Mouse (Mus musculus) midbrain, embryonic 11.5 days (tissue): ENCODE results near the gene Ccdc33. TPM values are rescaled to one million over a fixed set of nuclear protein-coding genes. Genes with fewer than 3 reads are reported as not detected.

ENCODE experiments used
- ATAC-seq: fragments of 200-750 bp; cut with Nextera tagmentation; 2 replicates; pipeline ENCODE4 v1.8.0; 2017; ENCODE audit warnings: moderate TSS enrichment, moderate library complexity; ENCODE audit not compliant: low FRiP score
- DNase-seq: peaks from one replicate; pipeline ENCODE4 v3.0.0; 2015; ENCODE audit warnings: low spot score; ENCODE audit errors: missing footprints
- H3K27ac ChIP-seq: fragments of 300-500 bp; sonication (generic); 2 replicates; pipeline ENCODE4 v1.5.1; 2014; ENCODE audit warnings: low read depth, low read length
- H3K27me3 ChIP-seq: fragments of 300-500 bp; sonication (generic); 2 replicates; pipeline ENCODE4 v1.6.1; 2014; ENCODE audit warnings: mild to moderate bottlenecking, low read length, moderate library complexity, mixed read lengths; ENCODE audit not compliant: control insufficient read depth, insufficient read depth
- H3K36me3 ChIP-seq: fragments of 300-500 bp; sonication (generic); 2 replicates; pipeline ENCODE4 v1.6.1; 2014; ENCODE audit warnings: mild to moderate bottlenecking, low read length, moderate library complexity, mixed read lengths; ENCODE audit not compliant: control insufficient read depth, insufficient read depth
- H3K4me1 ChIP-seq: fragments of 300-500 bp; sonication (generic); 2 replicates; pipeline ENCODE4 v1.6.1; 2014; ENCODE audit warnings: low read length; ENCODE audit not compliant: control insufficient read depth, insufficient read depth
- H3K4me2 ChIP-seq: fragments of 300-500 bp; sonication (generic); 2 replicates; pipeline ENCODE4 v1.6.1; 2014; ENCODE audit warnings: mild to moderate bottlenecking, moderate library complexity
- H3K4me3 ChIP-seq: fragments of 300-500 bp; sonication (generic); 2 replicates; pipeline ENCODE4 v1.5.1; 2014; ENCODE audit warnings: low read depth, low read length
- H3K9ac ChIP-seq: fragments of 300-500 bp; sonication (generic); 2 replicates; pipeline ENCODE4 v1.6.1; 2014; ENCODE audit warnings: low read length
- H3K9me3 ChIP-seq: fragments of 300-500 bp; sonication (generic); 2 replicates; pipeline ENCODE4 v1.6.1; 2016; ENCODE audit warnings: low read length; ENCODE audit not compliant: control insufficient read depth
- WGBS: fragments of 180-500 bp; shearing (Covaris S2); extraction: QIAGEN DNeasy Blood & Tissue Kit; methylation state at CpG from one replicate; pipeline ENCODE4 v1.1.7; 2014; 5-methylcytosine and 5-hydroxymethylcytosine counted together
- polyA plus RNA-seq: library from polyadenylated mRNA; unstranded; fragments of >200 nt; fragmentation: Nextera tagmentation; extraction: Ambion mirVana; gene quantifications from 2 replicates; pipeline ENCODE4 v1.2.1, GENCODE M21; 2014

Gene Ccdc33
- polyA plus RNA-seq, 1 experiment from 2014 or later = 0.90 TPM

GRCm38 (mm10) chr9:58027426-58028180, 91.0 kb downstream of the Ccdc33 start:
- no peaks in the 10 kb centered on the region for H3K9me3 ChIP-seq
- no peak overlapping the region for H3K4me2 ChIP-seq
- H3K4me1 ChIP-seq = no peaks in the 10 kb centered on the region
- H3K27ac ChIP-seq = no peak overlapping the region
- H3K4me3 ChIP-seq = no peak overlapping the region
- ATAC-seq (no peak), DNase-seq (no peak)
- no peak overlapping the region for H3K9ac ChIP-seq
- no peaks in the 10 kb centered on the region for H3K27me3 ChIP-seq
- WGBS = 72% methylated on average over 2 of the region's 2 CpGs
- no peaks in the 10 kb centered on the region for H3K36me3 ChIP-seq

DNA sequence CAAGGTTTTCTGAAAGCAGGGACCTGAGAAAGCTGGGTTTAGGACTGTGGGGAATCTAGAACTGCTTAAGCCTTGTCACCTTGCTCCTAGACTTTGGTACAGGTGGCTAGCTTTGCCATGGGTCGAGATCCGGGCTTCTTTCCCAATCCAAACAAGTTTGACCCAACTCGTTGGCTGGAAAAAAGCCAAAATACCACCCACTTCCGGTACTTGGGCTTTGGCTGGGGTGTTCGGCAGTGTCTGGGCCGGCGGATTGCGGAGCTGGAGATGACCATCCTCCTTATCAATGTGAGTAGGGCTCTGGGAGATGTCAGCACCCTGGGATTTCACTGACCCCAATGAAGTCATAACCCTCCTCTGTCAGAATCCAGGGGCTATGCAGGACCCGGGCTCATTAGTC, 92.6 kb downstream of the Ccdc33 start:
- Histone ChIP-seq H3K4me2 (no peak overlapping the region), H3K27me3 (no peaks in the 10 kb centered on the region), H3K36me3 (no peaks in the 10 kb centered on the region), H3K9me3 (no peaks in the 10 kb centered on the region), H3K27ac (no peak overlapping the region), H3K4me3 (no peak overlapping the region), H3K4me1 (no peaks in the 10 kb centered on the region), H3K9ac (no peak overlapping the region)
- DNase-seq = no peak
- ATAC-seq = no peak
- 89% methylated on average over 9 of the region's 9 CpGs for WGBS

DNA sequence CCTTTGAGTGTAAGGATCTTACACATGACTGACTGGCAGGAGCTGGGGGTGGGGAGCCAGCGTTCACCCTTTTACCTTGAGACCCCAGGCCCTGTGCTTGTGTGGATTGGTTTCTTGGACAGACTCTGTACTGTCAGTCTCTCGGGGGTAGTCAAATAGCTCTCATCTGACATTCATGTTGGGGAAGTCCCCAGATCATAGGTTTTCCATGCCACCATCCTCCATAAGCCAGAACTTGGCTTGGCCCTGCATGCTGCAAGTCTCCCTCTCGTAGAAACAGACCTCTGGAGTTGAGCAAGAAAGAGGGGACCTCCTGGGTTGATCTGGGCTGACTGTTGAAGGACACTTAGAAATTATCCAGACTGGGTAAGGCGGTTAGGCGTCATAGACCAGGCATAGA, 100.2 kb downstream of the Ccdc33 start:
- no peak overlapping the region for H3K4me2 ChIP-seq
- DNase-seq (no peak), ATAC-seq (no peak)
- no peak overlapping the region for H3K27ac ChIP-seq
- no peak overlapping the region for H3K9ac ChIP-seq
- no peaks in the 10 kb centered on the region for H3K4me1 ChIP-seq
- no peaks in the 10 kb centered on the region for H3K36me3 ChIP-seq
- H3K9me3 ChIP-seq = no peaks in the 10 kb centered on the region
- no peaks in the 10 kb centered on the region for H3K27me3 ChIP-seq
- no peak overlapping the region for H3K4me3 ChIP-seq
- 88% methylated on average over 5 of the region's 5 CpGs for WGBS

DNA sequence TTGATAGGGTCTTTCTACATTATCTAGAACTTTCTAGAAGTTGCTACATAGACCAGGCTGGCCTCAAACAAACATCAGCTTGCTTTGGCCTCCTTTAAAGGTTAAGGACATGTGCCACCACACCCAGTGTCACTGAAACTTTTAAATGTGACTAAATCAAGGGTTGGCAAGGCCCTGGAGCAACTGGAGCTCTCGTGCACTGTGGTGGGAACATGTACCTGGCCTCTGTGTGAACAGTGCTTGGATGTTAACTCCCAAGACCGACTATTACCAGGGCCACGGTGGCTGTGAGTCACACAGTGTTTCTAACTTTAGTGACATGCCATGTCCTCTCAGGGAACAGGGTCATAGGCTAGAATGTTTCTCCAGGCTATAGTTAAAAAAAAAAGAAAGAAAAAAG, 101.7 kb downstream of the Ccdc33 start:
- ATAC-seq = no peak
- DNase-seq = no peak
- Histone ChIP-seq H3K36me3 (no peaks in the 10 kb centered on the region), H3K4me1 (no peaks in the 10 kb centered on the region), H3K4me3 (no peak overlapping the region), H3K27ac (no peak overlapping the region), H3K9ac (no peak overlapping the region), H3K9me3 (no peaks in the 10 kb centered on the region), H3K27me3 (no peaks in the 10 kb centered on the region), H3K4me2 (no peak overlapping the region)
- WGBS = 79% methylated on average over 3 of the region's 3 CpGs

- no peaks in the 10 kb centered on the region for H3K9me3 ChIP-seq
- no peaks in the 10 kb centered on the region for H3K4me1 ChIP-seq
- no peaks in the 10 kb centered on the region for H3K36me3 ChIP-seq
- H3K9ac ChIP-seq = no peak overlapping the region
- no peak overlapping the region for H3K4me2 ChIP-seq
- no peaks in the 10 kb centered on the region for H3K27me3 ChIP-seq
- no peak for ATAC-seq
- WGBS = 87% methylated on average over 6 of the region's 6 CpGs
- DNase-seq = no peak
- H3K4me3 ChIP-seq = no peak overlapping the region
- no peak overlapping the region for H3K27ac ChIP-seq
Observed at GRCm38 (mm10) chr9:58015856-58016255, 102.8 kb downstream of the Ccdc33 start.

DNA sequence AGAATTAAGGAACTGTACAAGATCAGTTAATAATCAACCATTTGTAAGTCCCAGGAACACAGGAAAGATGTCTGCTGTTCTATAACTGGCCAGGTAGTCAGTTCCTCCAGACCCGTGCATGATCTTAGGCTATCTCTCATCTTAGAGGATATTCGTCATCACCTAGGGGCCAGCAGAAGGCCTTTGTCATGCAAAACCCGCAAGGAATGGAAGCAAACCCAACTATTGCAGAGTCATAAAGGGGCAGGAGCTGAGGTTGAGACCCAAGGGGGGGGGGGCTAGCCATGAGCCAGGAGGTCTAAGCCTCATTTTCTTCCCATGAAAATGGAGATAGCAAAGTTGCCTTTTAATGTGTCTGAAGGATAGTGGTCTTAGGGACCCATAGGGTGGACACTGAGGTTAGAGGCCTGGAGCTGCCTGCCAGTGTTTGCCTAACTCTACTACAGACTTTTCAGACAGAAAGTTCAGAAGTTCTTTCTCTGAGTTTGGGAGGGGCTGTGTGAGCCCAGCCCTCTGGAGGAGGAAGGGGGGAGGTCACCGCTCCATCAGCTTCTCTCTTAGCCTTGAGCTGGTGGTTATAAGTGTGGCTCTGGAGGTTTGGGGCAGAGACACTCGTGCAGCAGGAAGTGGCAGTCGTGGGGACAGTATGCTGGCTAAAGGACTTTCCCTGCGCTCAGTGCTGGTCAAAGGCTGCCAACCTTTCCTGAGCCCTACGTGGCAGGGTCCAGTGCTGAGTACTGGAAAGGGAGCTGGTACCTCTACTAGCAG, 104.0 kb downstream of the Ccdc33 start:
- no peaks in the 10 kb centered on the region for H3K9me3 ChIP-seq
- no peak overlapping the region for H3K4me2 ChIP-seq
- no peak overlapping the region for H3K4me3 ChIP-seq
- no peak overlapping the region for H3K9ac ChIP-seq
- no peak overlapping the region for H3K27ac ChIP-seq
- H3K27me3 ChIP-seq = no peaks in the 10 kb centered on the region
- ATAC-seq (no peak), DNase-seq (no peak)
- no peaks in the 10 kb centered on the region for H3K36me3 ChIP-seq
- WGBS = 69% methylated on average over 8 of the region's 8 CpGs
- H3K4me1 ChIP-seq = no peaks in the 10 kb centered on the region

- no peak for DNase-seq
- Histone ChIP-seq H3K4me2 (no peak overlapping the region), H3K4me3 (no peak overlapping the region), H3K9ac (no peak overlapping the region), H3K27ac (no peak overlapping the region), H3K27me3 (no peaks in the 10 kb centered on the region), H3K9me3 (no peaks in the 10 kb centered on the region), H3K36me3 (no peaks in the 10 kb centered on the region), H3K4me1 (peaks cover 12% of the 10 kb centered on the region)
- no peak for ATAC-seq
- 70% methylated on average over 2 of the region's 2 CpGs for WGBS
Observed at GRCm38 (mm10) chr9:58012935-58013334, 105.7 kb downstream of the Ccdc33 start.

- WGBS = 72% methylated on average over 2 of the region's 2 CpGs
- H3K27me3 ChIP-seq = no peaks in the 10 kb centered on the region
- no peak overlapping the region for H3K4me3 ChIP-seq
- H3K27ac ChIP-seq = no peak overlapping the region
- H3K36me3 ChIP-seq = no peaks in the 10 kb centered on the region
- H3K9ac ChIP-seq = no peak overlapping the region
- H3K9me3 ChIP-seq = no peaks in the 10 kb centered on the region
- H3K4me1 ChIP-seq = peaks cover 12% of the 10 kb centered on the region
- ATAC-seq (no peak), DNase-seq (no peak)
- H3K4me2 ChIP-seq = no peak overlapping the region
Observed at GRCm38 (mm10) chr9:58012486-58012885, 106.1 kb downstream of the Ccdc33 start.

GRCm38 (mm10) chr9:58011552-58011951, 107.1 kb downstream of the Ccdc33 start:
- Histone ChIP-seq H3K4me2 (no peak overlapping the region), H3K4me1 (peaks cover 12% of the 10 kb centered on the region), H3K9ac (no peak overlapping the region), H3K27me3 (no peaks in the 10 kb centered on the region), H3K27ac (no peak overlapping the region), H3K36me3 (no peaks in the 10 kb centered on the region), H3K9me3 (no peaks in the 10 kb centered on the region), H3K4me3 (no peak overlapping the region)
- no peak for DNase-seq
- WGBS = 84% methylated on average over 8 of the region's 8 CpGs
- ATAC-seq = no peak
